Mouse (Mus musculus): Measurements from ENCODE around the gene Tmem163.

Tmem163 gene

GRCm38 (mm10) chr1:127556486-127556845 lies 122.9 kb downstream of the Tmem163 start:
- no peak for DNase-seq (ENCODE audit: low spot score)

DNA sequence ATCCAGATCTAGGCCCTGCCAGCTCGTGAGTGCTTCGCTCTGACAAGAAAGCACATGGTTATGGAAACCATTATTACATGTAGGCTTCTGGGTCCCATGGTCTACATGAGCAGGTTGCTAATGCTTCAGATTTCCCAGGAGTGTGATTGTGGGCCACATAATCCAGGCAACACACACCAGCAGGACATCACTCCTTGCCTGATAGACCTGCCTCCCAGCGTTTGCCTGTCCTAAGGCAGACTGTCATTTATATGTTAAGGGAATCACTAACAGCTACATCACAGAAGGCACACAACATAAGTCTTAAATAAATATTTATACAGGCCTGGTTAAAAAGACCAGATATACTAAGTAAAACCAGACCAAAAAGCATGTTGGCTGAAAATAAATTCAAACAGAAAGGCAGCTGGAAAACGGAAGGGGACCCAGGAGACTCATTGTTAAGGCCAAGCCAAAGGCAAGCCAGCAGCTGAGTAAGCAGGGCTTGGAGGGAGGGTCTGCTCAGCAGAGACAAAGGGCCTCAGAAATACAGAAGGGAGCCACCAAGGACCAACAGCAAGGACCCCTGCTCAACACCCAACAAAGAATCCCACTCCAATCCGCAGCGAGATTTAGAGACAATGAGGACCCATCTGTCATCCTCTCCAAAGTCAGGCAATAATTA lies 123.4 kb downstream of the Tmem163 start:
- no peak for DNase-seq (ENCODE audit: low spot score)

DNA sequence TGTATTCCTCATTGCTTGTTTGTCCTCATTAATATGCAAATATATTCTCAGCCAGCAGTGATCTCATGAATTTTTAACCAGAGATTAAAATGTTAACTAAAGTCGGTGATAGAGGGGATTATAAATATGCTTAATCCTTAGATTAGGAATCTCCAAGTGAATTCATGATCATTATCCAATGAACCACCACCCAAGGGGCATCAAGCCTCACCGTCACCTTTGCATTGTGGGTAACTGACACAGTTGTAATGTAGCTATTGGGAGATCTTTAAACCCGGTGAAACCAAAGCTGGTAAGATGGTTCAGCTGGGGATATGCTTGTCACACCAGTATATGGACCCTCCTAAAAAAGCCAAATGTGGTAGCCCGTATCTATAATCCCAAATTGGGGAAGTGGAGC lies 131.3 kb downstream of the Tmem163 start:
- no peak for DNase-seq (ENCODE audit: low spot score)

- DNase-seq (ENCODE audit: low spot score): no peak
Observed at GRCm38 (mm10) chr1:127542756-127543155, 136.6 kb downstream of the Tmem163 start.

GRCm38 (mm10) chr1:127541931-127542330 lies 137.4 kb downstream of the Tmem163 start:
- no peak for DNase-seq (ENCODE audit: low spot score)

DNA sequence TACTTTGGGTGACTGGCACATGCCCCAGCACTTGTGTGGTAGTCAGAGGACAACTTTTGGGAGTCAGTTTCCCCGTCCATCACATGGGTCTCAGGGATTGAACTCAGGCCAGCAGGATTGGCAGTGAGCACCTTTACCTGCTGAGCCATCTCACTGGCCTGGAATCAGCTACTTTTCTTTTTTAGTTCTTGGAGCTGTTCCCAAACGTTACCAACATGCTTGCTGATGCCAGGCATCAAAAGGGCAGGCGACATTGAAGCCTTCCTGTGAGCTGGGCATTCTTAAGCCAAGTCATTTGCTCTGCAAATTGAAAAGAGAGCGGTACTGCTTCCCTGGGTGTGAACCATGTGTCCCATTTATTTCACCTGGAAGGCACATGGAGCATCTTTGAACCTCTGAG lies 137.8 kb downstream of the Tmem163 start:
- DNase-seq (ENCODE audit: low spot score): no peak

GRCm38 (mm10) chr1:127537204-127538038 lies 141.9 kb downstream of the Tmem163 start:
- DNase-seq (ENCODE audit: low spot score): peak; percentile 50

GRCm38 (mm10) chr1:127536448-127536847 lies 142.9 kb downstream of the Tmem163 start:
- no peak for DNase-seq (ENCODE audit: low spot score)

DNA sequence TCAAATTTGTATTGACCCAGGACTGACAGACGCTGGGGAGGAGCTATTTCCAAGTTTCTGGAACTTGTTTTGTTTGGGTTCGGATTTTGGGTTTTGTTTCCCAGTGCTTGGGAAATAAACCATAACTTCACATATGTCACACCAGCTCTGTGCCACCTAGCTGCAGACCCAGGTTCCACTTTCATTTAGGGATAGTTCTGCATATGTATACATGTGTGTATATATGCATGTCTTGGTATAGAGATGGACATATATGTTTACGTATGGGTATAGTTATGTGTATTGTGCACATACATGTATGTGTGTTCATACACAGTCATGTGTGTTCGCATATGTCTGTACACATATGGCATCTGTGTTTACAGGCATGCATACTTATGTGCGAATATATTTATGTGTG lies 147.6 kb downstream of the Tmem163 start:
- DNase-seq (ENCODE audit: low spot score): no peak

DNA sequence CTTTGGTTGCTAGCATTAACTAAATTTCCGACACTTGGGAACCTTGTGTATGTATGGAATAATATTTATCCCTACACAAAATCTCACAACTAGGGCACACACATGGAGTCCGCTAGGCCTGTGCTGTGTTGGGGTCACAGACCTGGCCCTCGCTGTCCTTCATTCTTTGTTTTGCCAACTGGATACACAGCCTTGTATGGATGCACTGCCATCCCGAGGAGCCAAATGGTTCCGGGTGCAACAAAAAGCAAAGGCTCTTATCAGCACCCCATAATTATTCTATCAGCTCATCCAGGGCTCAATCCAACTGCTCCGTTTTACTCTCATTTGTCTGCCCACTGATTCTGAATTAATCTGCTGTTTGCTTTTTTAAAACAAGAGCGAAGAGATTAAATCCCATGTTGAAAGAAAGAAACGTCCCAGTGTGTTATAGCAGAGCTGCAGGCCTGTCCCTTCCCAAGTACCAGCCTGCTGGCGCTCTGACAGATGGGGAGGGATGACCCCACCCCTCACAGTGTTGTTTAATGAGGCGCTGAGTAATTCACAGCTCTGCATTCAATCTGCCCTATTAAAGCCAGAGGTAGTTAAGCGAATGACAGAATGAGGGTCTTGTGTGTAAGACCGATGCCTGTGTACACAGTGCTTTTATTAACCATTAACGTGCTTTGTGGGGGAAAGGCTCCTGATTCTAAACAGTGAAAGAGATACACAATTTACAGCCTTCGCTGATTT lies 148.3 kb downstream of the Tmem163 start:
- DNase-seq (ENCODE audit: low spot score): peak; percentile 87

GRCm38 (mm10) chr1:127523364-127523763 lies 156.0 kb downstream of the Tmem163 start:
- no peak for DNase-seq (ENCODE audit: low spot score)

DNA sequence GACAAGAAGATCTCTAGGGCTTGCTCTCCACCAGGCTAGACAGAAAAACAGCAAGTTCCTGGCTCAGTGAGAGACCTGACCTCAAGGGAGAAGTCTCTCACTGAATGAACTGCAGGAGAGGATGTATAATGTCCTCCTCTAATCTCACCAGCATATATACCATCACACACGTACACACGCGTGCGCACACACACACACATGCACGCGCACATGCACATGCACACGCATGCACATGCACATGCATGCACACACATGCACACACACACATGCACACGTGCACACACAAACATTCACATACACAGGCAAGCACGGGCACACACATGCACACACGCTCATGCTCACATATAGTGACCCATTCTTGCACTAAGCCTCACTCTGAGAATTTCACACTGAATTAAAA lies 164.5 kb downstream of the Tmem163 start:
- no peak for DNase-seq (ENCODE audit: low spot score)

GRCm38 (mm10) chr1:127514479-127514878 lies 164.9 kb downstream of the Tmem163 start:
- DNase-seq (ENCODE audit: low spot score): no peak

DNA sequence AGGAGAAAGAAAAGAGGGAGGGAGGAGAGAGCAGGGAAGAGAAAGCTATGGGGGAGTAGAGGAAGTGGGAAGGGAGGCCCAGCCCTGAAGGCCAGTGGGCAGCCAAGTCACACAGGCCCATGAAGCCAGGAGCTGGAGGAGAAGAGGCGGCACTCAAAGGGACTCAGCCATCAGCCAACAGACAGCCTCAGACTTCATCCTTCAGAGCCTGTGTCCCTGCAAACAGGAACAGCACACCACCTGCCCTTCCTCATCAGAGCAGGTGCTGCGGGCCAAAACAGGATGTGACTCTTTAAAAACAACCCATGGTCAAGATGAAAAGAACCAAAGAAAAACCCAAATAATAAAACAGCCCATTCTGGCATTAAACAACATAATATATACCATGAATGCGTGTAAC lies 165.7 kb downstream of the Tmem163 start:
- no peak for DNase-seq (ENCODE audit: low spot score)

DNA sequence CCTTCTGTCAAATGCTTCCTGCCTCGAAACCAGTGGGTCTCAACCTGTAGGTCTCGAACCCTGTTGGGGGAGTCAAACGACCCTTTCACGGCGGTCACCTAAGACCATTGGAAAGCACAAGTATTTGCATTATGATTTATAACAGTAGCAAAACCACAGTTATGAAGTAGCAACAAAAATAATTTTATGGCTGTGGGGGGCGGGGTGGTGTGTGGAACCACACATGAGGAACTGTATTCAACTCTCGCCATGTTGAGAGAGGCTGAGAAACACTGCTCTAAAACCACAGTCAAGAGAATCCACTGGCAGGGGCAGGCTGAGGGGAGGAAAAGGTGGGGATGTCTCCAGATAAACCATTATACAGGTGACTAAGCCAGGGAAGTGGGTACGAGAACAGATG lies 166.2 kb downstream of the Tmem163 start:
- DNase-seq (ENCODE audit: low spot score): no peak

GRCm38 (mm10) chr1:127512709-127513108 lies 166.6 kb downstream of the Tmem163 start:
- DNase-seq (ENCODE audit: low spot score): no peak

DNA sequence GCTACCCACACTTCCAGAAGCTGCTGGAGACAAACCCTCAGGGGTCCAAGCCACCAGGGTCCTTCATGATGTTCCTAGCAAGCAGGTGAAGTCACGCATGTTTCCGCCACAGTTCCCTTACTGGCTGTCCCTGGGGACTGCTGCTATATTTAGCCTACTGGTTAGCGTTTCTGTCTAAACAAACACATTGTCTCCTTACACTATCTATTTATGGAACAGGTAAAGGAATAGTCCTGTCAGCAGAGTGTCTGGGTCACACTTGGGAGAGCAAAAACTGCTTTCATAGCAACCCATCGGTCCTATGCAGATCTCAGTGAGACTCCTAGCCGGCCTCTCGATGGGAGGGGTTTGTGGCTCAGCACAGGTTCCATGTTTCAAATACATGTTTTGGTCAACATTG lies 168.0 kb downstream of the Tmem163 start:
- DNase-seq (ENCODE audit: low spot score): no peak

- DNase-seq (ENCODE audit: low spot score): no peak
Observed at GRCm38 (mm10) chr1:127508921-127509320, 170.4 kb downstream of the Tmem163 start.

DNA sequence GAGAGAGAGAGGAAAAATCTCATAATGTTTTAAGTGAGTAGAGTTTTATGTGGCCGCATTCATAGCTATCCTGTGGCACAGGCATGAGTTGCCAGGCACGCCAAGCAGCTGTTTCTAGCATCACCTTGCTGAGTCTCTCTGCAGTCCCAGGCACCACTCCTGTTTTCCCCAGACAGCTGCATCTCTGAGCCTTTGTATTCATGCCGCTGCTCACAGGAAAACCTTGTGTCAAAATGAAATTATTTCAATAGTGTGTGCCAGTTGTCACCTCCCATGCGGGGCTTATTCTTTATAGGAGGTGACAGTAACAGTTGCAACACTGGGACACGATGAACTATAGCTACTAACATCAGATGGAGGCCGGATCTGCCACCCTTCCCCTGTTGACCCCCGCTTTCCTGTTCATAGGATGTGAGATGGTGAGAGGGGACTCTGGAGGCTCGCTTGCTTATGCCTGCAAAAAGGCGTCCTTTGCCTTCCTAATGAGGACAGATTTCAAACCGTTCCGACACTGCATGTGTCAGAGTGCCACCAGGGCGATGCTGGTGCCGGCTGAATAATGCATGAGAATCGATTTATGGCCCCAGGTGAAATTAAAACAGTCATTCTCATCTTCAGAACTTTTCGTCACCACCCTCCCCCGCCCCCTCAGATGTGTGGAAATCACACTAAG lies 171.1 kb downstream of the Tmem163 start:
- DNase-seq (ENCODE audit: low spot score): peak; percentile 29

DNA sequence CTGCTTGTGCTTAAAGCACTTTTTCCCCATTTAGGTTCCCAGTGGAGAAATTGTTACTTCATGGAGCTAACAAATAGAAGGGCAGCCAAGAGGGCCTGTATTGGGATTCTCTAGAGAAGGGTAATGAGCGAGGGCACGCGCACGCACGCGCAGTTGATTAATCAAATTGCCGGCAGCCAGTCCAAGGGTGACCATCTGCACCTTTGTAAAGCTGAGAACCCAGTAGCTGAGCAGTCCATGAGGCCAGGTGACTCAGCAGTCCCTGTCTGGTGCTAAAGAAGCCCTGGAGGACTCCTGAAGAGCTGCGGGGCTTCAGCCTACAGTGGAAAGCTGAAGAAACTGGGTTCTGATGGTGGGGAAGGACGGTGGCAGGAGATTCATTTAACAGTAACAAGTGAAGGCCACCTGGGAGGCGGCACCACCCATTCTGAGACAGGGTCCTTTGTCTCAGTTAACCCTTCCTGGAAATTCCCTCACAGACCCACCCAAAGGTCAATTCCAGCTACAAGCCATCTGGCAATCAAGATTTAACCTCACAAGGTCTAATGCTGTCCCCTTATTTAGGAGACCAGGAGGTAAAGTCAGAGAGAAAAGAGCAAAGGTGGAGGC lies 172.2 kb downstream of the Tmem163 start:
- no peak for DNase-seq (ENCODE audit: low spot score)

GRCm38 (mm10) chr1:127500701-127501100 lies 178.6 kb downstream of the Tmem163 start:
- DNase-seq (ENCODE audit: low spot score): no peak

DNA sequence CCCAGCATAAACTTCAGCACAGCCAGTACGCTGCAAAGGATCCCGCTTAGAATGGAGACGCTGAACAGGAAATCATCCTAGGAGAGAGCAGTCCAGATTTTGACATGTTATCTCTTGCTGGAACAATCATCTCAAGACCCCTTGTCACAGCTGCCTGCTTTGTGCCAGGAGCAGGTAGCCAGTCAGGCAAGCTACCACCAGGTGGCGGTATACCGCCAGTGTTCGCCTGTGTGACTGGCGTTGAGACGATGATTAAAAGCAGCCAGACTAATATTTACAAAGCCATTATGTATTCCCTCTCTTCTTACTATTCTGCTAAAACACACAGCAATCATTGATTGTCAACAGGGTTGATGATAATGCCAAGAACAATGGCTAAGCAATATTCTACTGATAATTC lies 179.1 kb downstream of the Tmem163 start:
- peak; percentile 93 for DNase-seq (ENCODE audit: low spot score)

Measured in retina, embryonic 14.5 days (tissue).